Mouse (Mus musculus) brain, embryonic 14.5 days (tissue): ENCODE data around the gene Shisa2.

Experiments
- CTCF ChIP-seq: fragments of 200-500 bp; IDR thresholded peaks from 2 replicates; pipeline ENCODE4 v1.5.1; 2012; ENCODE audit warnings: inconsistent platforms, mild to moderate bottlenecking, moderate library complexity, borderline replicate concordance; ENCODE audit not compliant: insufficient read depth, insufficient read length; ENCODE audit errors: extremely low read depth
- POLR2A ChIP-seq: fragments of 200-500 bp; IDR thresholded peaks from 2 replicates; pipeline ENCODE4 v1.6.1; 2012; ENCODE audit warnings: mild to moderate bottlenecking, inconsistent platforms, borderline replicate concordance; ENCODE audit not compliant: poor library complexity, insufficient read depth, insufficient read length, severe bottlenecking; ENCODE audit errors: extremely low read depth

DNA sequence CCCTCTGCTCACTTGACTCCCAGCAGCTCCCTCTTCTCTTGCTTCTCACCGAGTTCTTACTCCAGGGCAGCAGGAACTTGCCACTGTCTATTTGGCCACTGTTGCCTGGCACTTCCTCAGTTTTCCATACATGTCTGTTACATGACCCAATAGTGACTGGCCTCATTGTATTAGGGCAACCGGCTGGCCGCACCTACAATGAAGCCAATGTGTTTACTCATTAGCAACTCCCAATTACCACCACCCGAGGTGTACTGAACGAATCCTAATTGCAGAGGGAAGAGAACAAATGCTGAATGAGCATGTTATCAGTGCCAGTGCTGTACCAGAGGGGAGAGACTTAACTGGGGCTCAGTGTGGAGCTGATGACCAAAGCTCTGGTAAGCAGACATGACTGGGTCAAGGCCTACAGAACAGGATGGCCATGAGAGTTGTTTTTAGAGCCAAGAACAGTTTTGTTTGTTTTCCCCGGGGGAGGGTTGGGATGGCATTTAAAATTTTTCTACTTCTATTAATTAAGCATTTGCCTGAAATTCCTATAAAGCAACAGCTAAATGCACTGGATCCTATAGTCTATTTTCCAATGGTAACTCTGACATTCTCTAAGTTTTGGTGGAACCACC, 47.9 kb downstream of the Shisa2 start:
- TF ChIP-seq CTCF (no peak), POLR2A (no peak)
